8 mouse cellular contexts compared by ENCODE assay signal in genomic region chr1:134555240-134555870, GRCm38 (mm10). TPM values are rescaled to one million over a fixed set of nuclear protein-coding genes. Genes with fewer than 3 reads are reported as not detected.
DNase-seq lines count a peak whose midpoint lies in the region; ATAC-seq lines count a peak whose summit lies in the region.

No protein-coding gene starts in this region.

- DNase-seq in heart, adult 11 months: peak; percentile 87
- no peak for DNase-seq in heart, adult 8-10 months (ENCODE audit: low spot score)
- peak; percentile 28 for DNase-seq in embryo, embryonic 11 days
- peak; percentile 78 for DNase-seq in urinary bladder, postnatal 14 days (ENCODE audit: low spot score)
- DNase-seq in frontal cortex, postnatal 10 days (ENCODE audit: low spot score in 2 of 2): no peak
- DNase-seq in gastrocnemius, postnatal 10 days: no peak

- WGBS in intestine, embryonic 16.5 days: 16% methylated on average over 13 of the region's 13 CpGs

- H3K9ac ChIP-seq in intestine, embryonic 16.5 days (ENCODE audit: low read depth, low read length): peak overlapping the region; percentile 78

- H3K4me2 ChIP-seq in intestine, embryonic 16.5 days (ENCODE audit: low read depth, low read length): peak overlapping the region; percentile 96

- peak; percentile 36 for ATAC-seq in intestine, embryonic 16.5 days
- peak; percentile 18 for ATAC-seq in megakaryocyte progenitor cell, adult 5-6 weeks (replicated peaks; ENCODE audit: poor library complexity)

- H3K9me3 ChIP-seq in intestine, embryonic 16.5 days (ENCODE audit: control insufficient read depth, low read length): no peaks in the 10 kb centered on the region

- no peak overlapping the region for H3K4me3 ChIP-seq in intestine, embryonic 16.5 days (ENCODE audit: low read length)

- no peaks in the 10 kb centered on the region for H3K27me3 ChIP-seq in intestine, embryonic 16.5 days (replicated peaks; ENCODE audit: control insufficient read depth, insufficient read depth, low read length)

- H3K36me3 ChIP-seq in intestine, embryonic 16.5 days (ENCODE audit: control insufficient read depth, insufficient read depth, low read length): no peaks in the 10 kb centered on the region

- peaks cover 25% of the 10 kb centered on the region for H3K4me1 ChIP-seq in intestine, embryonic 16.5 days (ENCODE audit: control insufficient read depth, insufficient read depth, low read length)

- peak overlapping the region; percentile 84 for H3K27ac ChIP-seq in intestine, embryonic 16.5 days (ENCODE audit: low read length)

RNA-seq across cellular contexts. Expression of gene Kdm5b, which starts 4.6 kb away (rescaled TPM):
- 10 to 100 TPM; 11.0 to 11.9 (median 11.4) TPM for total RNA-seq in heart, adult 8-10 months (2022)
- 25.4 and 26.3 TPM in 2 replicates for polyA plus RNA-seq in intestine, embryonic 16.5 days (2015; fragmentation: Nextera tagmentation; extraction: Ambion mirVana)
- 16.3 and 24.2 TPM in 2 replicates for total RNA-seq in megakaryocyte progenitor cell, adult 5-6 weeks (2015)
- 18.0 and 20.6 TPM in 2 replicates for total RNA-seq in megakaryocyte progenitor cell, adult 5-6 weeks (2017)
- 10 to 100 TPM; 22.7 to 29.6 TPM for total RNA-seq in gastrocnemius, postnatal 10 days (2021)

RNA-seq across cellular contexts. Expression of gene Mgat4e, which starts 5.9 kb away (rescaled TPM):
- total RNA-seq in heart, adult 8-10 months (2022): not detected
- not detected in 2 replicates for polyA plus RNA-seq in intestine, embryonic 16.5 days (2015; fragmentation: Nextera tagmentation; extraction: Ambion mirVana)
- total RNA-seq in megakaryocyte progenitor cell, adult 5-6 weeks (2015): 0.10 TPM in 1 of 2 replicates, not detected in the other
- not detected in 2 replicates for total RNA-seq in megakaryocyte progenitor cell, adult 5-6 weeks (2017)
- not detected for total RNA-seq in gastrocnemius, postnatal 10 days (2021)

Comparison
In these comparisons a context has a peak if more than half of its experiments do, and no peak if none do; other contexts are left out.
1. DNase-seq: peak in heart, adult 11 months (single experiment), embryo, embryonic 11 days (single experiment) and urinary bladder, postnatal 14 days (single experiment); none in heart, adult 8-10 months (single experiment), frontal cortex, postnatal 10 days (0 of 2) and gastrocnemius, postnatal 10 days (single experiment).